17 mouse cellular contexts compared by ENCODE assay signal in the genomic region with DNA sequence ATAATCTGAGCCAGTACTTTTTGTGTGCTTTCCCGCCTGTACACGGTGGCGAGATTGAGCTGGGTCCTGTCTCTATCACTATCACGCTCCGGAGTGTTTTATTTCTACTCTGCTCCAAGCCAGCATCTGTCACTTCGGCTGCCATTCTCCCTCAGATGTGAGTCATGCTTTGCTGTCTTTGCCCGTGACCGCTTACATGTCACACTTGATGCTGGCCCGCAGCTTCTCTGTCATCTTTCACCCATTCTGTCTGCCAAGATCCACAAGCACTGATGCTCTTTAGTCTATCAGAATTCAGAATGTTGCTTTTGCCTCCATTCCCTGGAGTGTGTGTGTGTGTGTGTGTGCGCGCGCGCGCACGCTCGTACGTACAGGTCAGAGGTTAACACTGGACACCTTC. TPM values are rescaled to one million over a fixed set of nuclear protein-coding genes. Genes with fewer than 3 reads are reported as not detected.
DNase-seq lines count a peak whose midpoint lies in the region; ATAC-seq and TF ChIP-seq lines count a peak whose summit lies in the region.
"Had no signal": no experiment of that assay in that cellular context is flagged by ENCODE, and none has a peak within 500 bp of the region (broad histone marks: within the 10 kb centered on the region; RNA-seq: fewer than 3 reads in every experiment).

No protein-coding gene starts in this region.

- H3K36me3 ChIP-seq in C2C12 (ENCODE audit: control insufficient read depth, insufficient read depth), result no peaks in the 10 kb centered on the region
- H3K36me3 ChIP-seq in forebrain, postnatal 0 days (ENCODE audit: insufficient read depth), result no peaks in the 10 kb centered on the region
- H3K36me3 ChIP-seq in midbrain, embryonic 14.5 days (ENCODE audit: control insufficient read depth, insufficient read depth, low read length), result no peaks in the 10 kb centered on the region
- H3K36me3 ChIP-seq: embryonic facial prominence, embryonic 13.5 days; kidney, embryonic 15.5 days had no signal

- peaks cover 15% of the 10 kb centered on the region; the same call in 1 of the 2 replicates for H3K4me1 ChIP-seq in forebrain, postnatal 0 days (ENCODE audit: insufficient read depth)
- peaks cover 13% of the 10 kb centered on the region; the same call in 1 of the 2 replicates for H3K4me1 ChIP-seq in midbrain, embryonic 14.5 days (ENCODE audit: control insufficient read depth, insufficient read depth, low read length)

- H3K9ac ChIP-seq in forebrain, postnatal 0 days, result no peak overlapping the region
- no peak overlapping the region for H3K9ac ChIP-seq in midbrain, embryonic 14.5 days (replicated peaks; ENCODE audit: low read length)
- H3K9ac ChIP-seq: embryonic facial prominence, embryonic 13.5 days; kidney, embryonic 15.5 days; liver, postnatal 0 days had no signal

- 76% methylated on average over 17 of the region's 17 CpGs for WGBS in forebrain, postnatal 0 days
- WGBS in midbrain, embryonic 14.5 days, result 94% methylated on average over 17 of the region's 17 CpGs

- peak overlapping the region; percentile 81 for H3K27ac ChIP-seq in forebrain, postnatal 0 days (ENCODE audit: low read depth, low read length)
- H3K27ac ChIP-seq in midbrain, embryonic 14.5 days (replicated peaks; ENCODE audit: low read depth, low read length), result peak overlapping the region; percentile 86
- H3K27ac ChIP-seq: embryonic facial prominence, embryonic 13.5 days; heart, adult 2 months had no signal

- no peak overlapping the region for H3K4me2 ChIP-seq in forebrain, postnatal 0 days (ENCODE audit: low read depth)
- H3K4me2 ChIP-seq in midbrain, embryonic 14.5 days (ENCODE audit: low read length), result no peak overlapping the region
- H3K4me2 ChIP-seq: embryonic facial prominence, embryonic 13.5 days; kidney, embryonic 15.5 days had no signal

- no peak for TF ChIP-seq CTCF in C2C12 (IDR thresholded peaks at IDR 0.05; ENCODE audit: control insufficient read depth, insufficient read depth, insufficient read length)
- no peak for TF ChIP-seq CTCF in forebrain, postnatal 0 days (IDR thresholded peaks at IDR 0.05; ENCODE audit: low read depth)

- H3K79me3 ChIP-seq in C2C12 (ENCODE audit: low read depth), result no peaks in the 10 kb centered on the region

- no peak overlapping the region for H3ac ChIP-seq in C2C12 (ENCODE audit: control insufficient read depth, insufficient read length, low read depth)

- no peaks in the 10 kb centered on the region for H3K27me3 ChIP-seq in C2C12 (ENCODE audit: control insufficient read depth, insufficient read depth, insufficient read length)
- no peaks in the 10 kb centered on the region for H3K27me3 ChIP-seq in forebrain, postnatal 0 days (ENCODE audit: insufficient read depth, low read length)
- H3K27me3 ChIP-seq in midbrain, embryonic 14.5 days (ENCODE audit: control insufficient read depth, insufficient read depth, low read length), result no peaks in the 10 kb centered on the region
- H3K27me3 ChIP-seq: embryonic facial prominence, embryonic 13.5 days; kidney, embryonic 15.5 days had no signal

- ATAC-seq in frontal cortex, adult (ENCODE audit: low TSS enrichment), result peak; percentile 34; the same call in 1 of the 2 replicates
- ATAC-seq in forebrain, postnatal 0 days, result no peak
- ATAC-seq in midbrain, embryonic 14.5 days (ENCODE audit: low FRiP score, low TSS enrichment), result no peak
- ATAC-seq: liver, postnatal 0 days had no signal

- H3K79me2 ChIP-seq in C2C12 (ENCODE audit: control insufficient read depth, insufficient read depth), result no peaks in the 10 kb centered on the region

- no peak for DNase-seq in frontal cortex, postnatal 10 days (ENCODE audit: low spot score in 2 of 2)
- no peak for DNase-seq in forebrain, postnatal 0 days
- no peak for DNase-seq in midbrain, embryonic 14.5 days
- DNase-seq in right cerebral cortex, postnatal 14 days, result no peak
- DNase-seq in thymus, postnatal 36 days, result no peak
- DNase-seq in layer of hippocampus, postnatal 14 days (ENCODE audit: low spot score in 2 of 2), result no peak
- DNase-seq: adrenal gland, postnatal 10 days; cerebellum, adult 11 months; heart, adult 2 months; heart, postnatal 14 days; liver, postnatal 0 days; retina, postnatal 1 day; thymus, adult 2 months had no signal

- H3K4me3 ChIP-seq in C2C12 (ENCODE audit: insufficient read depth, poor library complexity, severe bottlenecking), result no peak overlapping the region
- no peak overlapping the region for H3K4me3 ChIP-seq in forebrain, postnatal 0 days (ENCODE audit: low read depth, low read length)
- H3K4me3 ChIP-seq in midbrain, embryonic 14.5 days (replicated peaks; ENCODE audit: low read depth, low read length), result no peak overlapping the region
- H3K4me3 ChIP-seq: embryonic facial prominence, embryonic 13.5 days; heart, adult 2 months; kidney, embryonic 15.5 days had no signal

- H3K9me3 ChIP-seq in forebrain, postnatal 0 days (ENCODE audit: low read length), result no peaks in the 10 kb centered on the region
- no peaks in the 10 kb centered on the region for H3K9me3 ChIP-seq in midbrain, embryonic 14.5 days (ENCODE audit: control insufficient read depth, low read length)
- H3K9me3 ChIP-seq: embryonic facial prominence, embryonic 13.5 days; kidney, embryonic 15.5 days had no signal

TF ChIP-seq in C2C12, 6 proteins besides CTCF, POLR2A, EP300 and RAD21:
- TF ChIP-seq FOSL1 (IDR thresholded peaks at IDR 0.05; ENCODE audit: insufficient read depth, low read length, poor library complexity, severe bottlenecking) (peak; percentile 24), MYOD1 (IDR thresholded peaks at IDR 0.05; ENCODE audit: control insufficient read depth, insufficient read length, low read depth) (peak; percentile 48), CEBPB (IDR thresholded peaks at IDR 0.05; ENCODE audit: low read depth) (no peak)
TF ChIP-seq in C2C12: peak in this region for 2.

RNA-seq across cellular contexts. Expression of gene Cstad, which starts 33.5 kb away (rescaled TPM):
- 0.47 TPM for polyA plus RNA-seq in C2C12 (2012; fragmentation: generic; extraction: Trizol)
- total RNA-seq in forebrain, postnatal 0 days (2014; rRNA removed), result 3.8 and 4.1 TPM in 2 replicates
- 0.65 and 1.2 TPM in 2 replicates for polyA plus RNA-seq in forebrain, postnatal 0 days (2015; fragmentation: Nextera tagmentation; extraction: Ambion mirVana)
- 0.46 and 1.2 TPM in 2 replicates for polyA plus RNA-seq in midbrain, embryonic 14.5 days (2014; fragmentation: Nextera tagmentation; extraction: Ambion mirVana)
- total RNA-seq in layer of hippocampus, postnatal 14 days (2021), result 1 to 10 TPM; 7.5 to 9.3 TPM
